ENCODE assay signal across 32 mouse cellular contexts in the genomic region with DNA sequence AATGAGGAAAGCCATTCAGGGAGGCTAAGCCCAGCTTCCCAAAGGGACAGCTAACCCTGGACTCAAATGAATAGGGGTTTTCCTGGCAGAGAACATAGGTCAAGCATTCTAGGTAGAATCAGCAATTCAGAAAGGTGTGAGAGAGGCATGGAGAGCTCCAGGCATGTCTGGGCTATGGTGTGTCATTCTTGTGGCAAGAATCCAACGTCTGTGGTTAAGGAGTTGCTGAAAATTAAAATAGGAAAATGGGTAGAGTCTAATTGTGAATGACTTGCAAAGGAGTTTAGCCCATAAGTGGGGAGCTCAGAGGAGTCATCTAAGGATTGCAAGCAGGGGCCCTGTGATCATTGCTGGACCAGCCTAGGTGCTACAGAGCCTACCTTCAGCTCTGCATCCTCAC. TPM values are rescaled to one million over a fixed set of nuclear protein-coding genes. Genes with fewer than 3 reads are reported as not detected.
"Had no signal": no experiment of that assay in that cellular context is flagged by ENCODE, and none has a peak within 500 bp of the region (broad histone marks: within the 10 kb centered on the region; RNA-seq: fewer than 3 reads in every experiment).

No protein-coding gene starts in this region.

- H3K4me3 ChIP-seq: heart, adult 2 months; heart, embryonic 13.5 days; heart, embryonic 15.5 days; hindbrain, embryonic 10.5 days; hindbrain, embryonic 12.5 days; intestine, embryonic 15.5 days; kidney, embryonic 15.5 days; left cerebral cortex, adult 2 months; limb, embryonic 10.5 days; limb, embryonic 12.5 days; liver, embryonic 13.5 days; liver, embryonic 15.5 days had no signal

- H3K36me3 ChIP-seq: heart, embryonic 13.5 days; heart, embryonic 15.5 days; hindbrain, embryonic 10.5 days; hindbrain, embryonic 12.5 days; intestine, embryonic 15.5 days; kidney, embryonic 15.5 days; limb, embryonic 10.5 days; limb, embryonic 12.5 days; liver, embryonic 13.5 days; liver, embryonic 15.5 days had no signal

- H3K27ac ChIP-seq: heart, adult 2 months; heart, embryonic 13.5 days; heart, embryonic 15.5 days; hindbrain, embryonic 10.5 days; hindbrain, embryonic 12.5 days; hindbrain, embryonic 14.5 days; intestine, embryonic 15.5 days; kidney, embryonic 15.5 days; kidney, postnatal 0 days; left cerebral cortex, adult 2 months; limb, embryonic 10.5 days; limb, embryonic 12.5 days; liver, embryonic 13.5 days; liver, embryonic 15.5 days had no signal

- H3K4me1 ChIP-seq: heart, embryonic 15.5 days; hindbrain, embryonic 10.5 days; hindbrain, embryonic 12.5 days; intestine, embryonic 15.5 days; kidney, embryonic 15.5 days; limb, embryonic 10.5 days; limb, embryonic 12.5 days; liver, embryonic 13.5 days; liver, embryonic 15.5 days had no signal

- DNase-seq: gastrocnemius, postnatal 14 days; gastrocnemius, postnatal 36 days; heart, adult 11 months; heart, adult 2 months; heart, postnatal 4 days; kidney, adult 2 months; kidney, adult 9 months; kidney, postnatal 14 days; kidney, postnatal 36 days; liver; liver, embryonic 13.5 days; liver, postnatal 0 days had no signal

- H3K27me3 ChIP-seq: hindbrain, embryonic 12.5 days; intestine, embryonic 15.5 days; limb, embryonic 12.5 days; liver, embryonic 13.5 days; liver, embryonic 15.5 days had no signal

- H3K9me3 ChIP-seq: heart, embryonic 13.5 days; heart, embryonic 15.5 days; hindbrain, embryonic 10.5 days; hindbrain, embryonic 12.5 days; intestine, embryonic 15.5 days; kidney, embryonic 15.5 days; limb, embryonic 10.5 days; limb, embryonic 12.5 days; liver, embryonic 13.5 days; liver, embryonic 15.5 days had no signal

RNA-seq across cellular contexts. Expression of a gene that starts 3.6 kb away (rescaled TPM):
- polyA plus RNA-seq: gonadal fat pad, adult 2 months; heart, adult 2 months; heart, embryonic 13.5 days; heart, embryonic 15.5 days; heart, postnatal 0 days; hindbrain, embryonic 10.5 days; hindbrain, embryonic 12.5 days; hindbrain, embryonic 14.5 days; hindbrain, embryonic 16.5 days; inflammation-experienced regulatory T-cells, adult 6 months; intestine, embryonic 15.5 days; intestine, postnatal 0 days; kidney, adult 2 months; kidney, embryonic 15.5 days; kidney, postnatal 0 days; large intestine, adult 2 months; limb, embryonic 10.5 days; limb, embryonic 12.5 days; limb, embryonic 14.5 days; liver, embryonic 11.5 days; liver, embryonic 13.5 days; liver, embryonic 15.5 days; liver, postnatal 0 days had no signal

RNA-seq across cellular contexts. Expression of a gene that starts 17.9 kb away (rescaled TPM):
- polyA plus RNA-seq: heart, adult 2 months; heart, embryonic 13.5 days; heart, embryonic 15.5 days; heart, postnatal 0 days; hindbrain, embryonic 10.5 days; hindbrain, embryonic 12.5 days; hindbrain, embryonic 14.5 days; hindbrain, embryonic 16.5 days; inflammation-experienced regulatory T-cells, adult 6 months; intestine, embryonic 15.5 days; intestine, postnatal 0 days; large intestine, adult 2 months; limb, embryonic 10.5 days; liver, embryonic 11.5 days; liver, embryonic 13.5 days; liver, embryonic 15.5 days; liver, postnatal 0 days had no signal

RNA-seq across cellular contexts. Expression of a gene that starts 42.0 kb away (rescaled TPM):
- polyA plus RNA-seq: hindbrain, embryonic 12.5 days; hindbrain, embryonic 14.5 days had no signal
